Mouse (Mus musculus): ENCODE results near the gene Ehbp1. TPM values are rescaled to one million over a fixed set of nuclear protein-coding genes. Genes with fewer than 3 reads are reported as not detected.

The Ehbp1 gene
- polyA plus RNA-seq, 1 experiment from 2014 or later = 18.8 TPM

Other genes with a start within 250 kb of the Ehbp1 start
- 22.2 and 23.5 TPM in 2 replicates for gene Tmem17, start 169.8 kb upstream of the Ehbp1 start, polyA plus RNA-seq (2015; fragmentation: Nextera tagmentation; extraction: Ambion mirVana)

Data from hindbrain, embryonic 15.5 days (tissue).